Mouse (Mus musculus) CD4-positive, CD25-positive, alpha-beta regulatory T cell (primary cell): Measurements from ENCODE around the gene Ccdc84. TPM values are rescaled to one million over a fixed set of nuclear protein-coding genes. Genes with fewer than 3 reads are reported as not detected.

Source experiments
- polyA plus RNA-seq: library from polyadenylated mRNA; unstranded; fragments of 100-300 nt; shearing (Covaris generic); gene quantifications from one replicate; pipeline ENCODE4 v1.2.1, GENCODE M21; 2017

Ccdc84 gene
- 63.3 TPM for polyA plus RNA-seq

GRCm38 (mm10) chr9:44418519-44419385 is at the start of gene Ccdc84:
Ccdc84 (minus strand) TSS chr9:44418569.

GRCm38 (mm10) chr9:44454891-44455220 is 36.5 kb upstream of the Ccdc84 start, which contains the start of gene Upk2:
Upk2 (minus strand) TSS chr9:44454976.

GRCm38 (mm10) chr9:44440961-44441360 is 22.6 kb upstream of the Ccdc84 start, which contains the start of gene Foxr1:
Foxr1 (minus strand) TSS chr9:44441136.

GRCm38 (mm10) chr9:44406906-44407751 is 11.2 kb downstream of the Ccdc84 start, which contains the start of the genes Rps25 and Trappc4:
Rps25 (plus strand) TSS chr9:44407139.
Trappc4 (minus strand) TSS chr9:44407600.

GRCm38 (mm10) chr9:44396684-44397411 is 21.5 kb downstream of the Ccdc84 start, which contains the start of gene Slc37a4:
Slc37a4 (plus strand) TSS chr9:44396852.

GRCm38 (mm10) chr9:44379054-44379834 is 39.1 kb downstream of the Ccdc84 start, which contains the start of gene Hyou1:
Hyou1 (plus strand) TSS chr9:44379490.

GRCm38 (mm10) chr9:44361190-44361917 is 57.0 kb downstream of the Ccdc84 start, which contains the start of gene Vps11:
Vps11 (minus strand) TSS chr9:44361670.

Other genes with a start within 250 kb of the Ccdc84 start
- 47.6 TPM for gene Cbl, start 184.5 kb downstream of the Ccdc84 start, polyA plus RNA-seq
- not detected for gene Ccdc153, start 177.9 kb downstream of the Ccdc84 start, polyA plus RNA-seq
- gene Pdzd3, start 167.1 kb downstream of the Ccdc84 start, polyA plus RNA-seq, result not detected
- 11.3 TPM for gene Nlrx1, start 150.0 kb downstream of the Ccdc84 start, polyA plus RNA-seq
- gene Abcg4, start 130.0 kb downstream of the Ccdc84 start, polyA plus RNA-seq, result not detected
- 27.3 TPM for gene Hinfp, start 112.9 kb downstream of the Ccdc84 start, polyA plus RNA-seq
- 17.6 TPM for gene C2cd2l, start 98.3 kb downstream of the Ccdc84 start, polyA plus RNA-seq
- 18.8 TPM for gene Dpagt1, start 92.5 kb downstream of the Ccdc84 start, polyA plus RNA-seq
- 66.8 TPM for gene H2afx, start 83.9 kb downstream of the Ccdc84 start, polyA plus RNA-seq
- gene Hmbs, start 74.3 kb downstream of the Ccdc84 start, polyA plus RNA-seq, result 37.2 TPM
- 67.2 TPM for gene Vps11, start 56.9 kb downstream of the Ccdc84 start, polyA plus RNA-seq
- 15.6 TPM for gene Hyou1, start 39.1 kb downstream of the Ccdc84 start, polyA plus RNA-seq
- gene Slc37a4, start 21.7 kb downstream of the Ccdc84 start, polyA plus RNA-seq, result 31.0 TPM
- gene Rps25, start 11.4 kb downstream of the Ccdc84 start, polyA plus RNA-seq, result 1,839 TPM
- gene Trappc4, start 11.0 kb downstream of the Ccdc84 start, polyA plus RNA-seq, result 135 TPM
- gene Foxr1, start 22.6 kb upstream of the Ccdc84 start, polyA plus RNA-seq, result not detected
- gene Upk2, start 36.4 kb upstream of the Ccdc84 start, polyA plus RNA-seq, result not detected
- gene Bcl9l, start 64.3 kb upstream of the Ccdc84 start, polyA plus RNA-seq, result 28.8 TPM
- 41.1 TPM for gene Cxcr5, start 143.3 kb upstream of the Ccdc84 start, polyA plus RNA-seq
- gene Ddx6, start 186.3 kb upstream of the Ccdc84 start, polyA plus RNA-seq, result 35.7 TPM